Mouse (Mus musculus): ENCODE results near the gene Coro2b. TPM values are rescaled to one million over a fixed set of nuclear protein-coding genes. Genes with fewer than 3 reads are reported as not detected.

Gene Coro2b
- total RNA-seq, 4 experiments from 2014 or later, result 12.4 to 20.2 (median 18.2) TPM

DNA sequence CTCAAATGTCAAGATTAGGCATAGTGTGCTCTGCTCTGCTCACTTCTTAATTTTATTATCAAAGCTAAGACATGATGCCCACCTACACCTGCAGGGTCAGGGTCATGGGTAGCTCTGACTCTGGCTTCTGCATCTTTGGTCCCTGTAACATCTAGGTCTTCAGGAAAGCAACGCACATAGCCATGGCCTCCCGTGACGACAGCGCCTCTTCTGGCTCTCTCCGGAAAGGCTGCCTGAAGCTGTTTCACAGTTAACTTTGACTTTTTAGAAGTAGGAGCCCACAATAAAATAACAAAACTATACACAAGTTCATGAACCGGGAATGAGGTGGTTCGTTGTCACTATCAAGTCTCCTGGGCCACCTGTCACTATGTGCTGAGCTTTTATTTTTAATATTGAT, 99.4 kb downstream of the Coro2b start:
- no peak for DNase-seq

DNA sequence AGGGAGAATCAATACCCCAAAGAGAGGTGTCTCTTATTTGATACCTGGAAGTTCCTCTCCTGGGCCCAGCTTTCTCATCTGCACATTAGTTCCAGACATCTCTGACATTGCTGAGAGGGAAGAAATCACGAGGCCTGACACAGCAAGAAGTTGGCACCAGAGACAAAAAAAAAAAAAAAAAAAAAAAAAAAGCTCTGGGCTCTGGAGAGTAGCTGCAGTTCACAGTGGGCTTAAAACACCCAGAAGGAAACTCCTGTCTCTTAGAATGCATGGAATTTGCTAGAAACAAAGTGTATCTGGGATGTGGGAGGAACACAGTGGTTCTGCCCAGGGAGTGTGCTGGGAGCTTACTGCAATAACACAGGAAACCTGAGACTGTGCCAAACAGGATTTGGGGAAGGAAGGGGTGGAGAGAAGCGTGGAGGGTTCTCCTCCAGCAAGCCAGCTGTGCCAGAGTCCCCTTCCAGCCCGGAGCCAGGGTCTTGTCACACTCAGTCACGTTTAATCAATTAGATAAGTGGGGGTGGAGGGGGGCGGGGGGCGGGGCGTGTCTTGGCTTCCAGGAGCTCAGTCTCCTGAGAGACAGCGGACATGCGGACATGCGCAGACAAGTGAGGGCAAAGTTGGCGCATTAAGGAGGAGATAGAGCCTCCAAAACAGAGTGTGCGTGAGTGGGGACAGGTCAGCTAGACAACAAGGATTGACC, 101.1 kb downstream of the Coro2b start:
- DNase-seq, result peak; percentile 75

DNA sequence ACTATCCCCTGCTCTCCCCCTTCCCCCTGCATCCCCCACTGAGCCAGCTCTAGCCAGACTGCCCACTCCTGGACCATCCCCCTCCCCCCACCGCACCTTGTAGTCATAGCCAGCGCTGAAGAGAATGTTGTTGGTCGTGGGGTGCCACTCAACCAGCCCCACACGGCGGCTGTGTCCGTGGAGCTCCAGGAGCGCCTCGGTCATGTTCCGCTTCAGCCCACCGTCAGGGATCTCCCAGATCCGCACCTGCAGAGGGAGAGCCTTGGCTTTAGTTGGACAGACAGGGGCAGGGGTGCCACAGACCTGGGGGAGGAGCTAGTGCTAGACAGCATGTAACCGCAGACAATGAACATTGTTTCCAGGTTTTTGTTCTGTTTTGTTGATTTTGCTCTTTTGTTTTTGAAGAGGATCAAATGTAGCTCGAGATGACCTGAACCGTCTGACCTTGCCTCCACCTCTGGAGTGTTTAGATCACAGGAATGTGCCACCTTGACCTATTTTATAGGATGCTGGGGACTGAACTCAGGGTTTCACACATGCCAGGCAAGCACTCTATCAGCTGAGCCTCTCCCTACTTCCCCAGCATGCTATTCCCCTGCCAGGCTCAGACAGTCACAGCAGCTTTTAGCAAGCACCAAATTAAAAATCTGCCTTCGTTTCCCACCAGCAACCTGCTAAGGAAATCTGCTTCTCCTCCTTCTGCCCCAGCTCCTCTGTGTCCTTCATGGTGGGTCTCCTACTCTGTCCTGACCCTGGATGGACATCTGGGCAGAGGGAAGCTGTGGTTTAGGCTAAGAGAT, 104.4 kb downstream of the Coro2b start:
- no peak for DNase-seq

GRCm38 (mm10) chr9:62430741-62431140, 106.1 kb downstream of the Coro2b start:
- DNase-seq, result no peak

DNA sequence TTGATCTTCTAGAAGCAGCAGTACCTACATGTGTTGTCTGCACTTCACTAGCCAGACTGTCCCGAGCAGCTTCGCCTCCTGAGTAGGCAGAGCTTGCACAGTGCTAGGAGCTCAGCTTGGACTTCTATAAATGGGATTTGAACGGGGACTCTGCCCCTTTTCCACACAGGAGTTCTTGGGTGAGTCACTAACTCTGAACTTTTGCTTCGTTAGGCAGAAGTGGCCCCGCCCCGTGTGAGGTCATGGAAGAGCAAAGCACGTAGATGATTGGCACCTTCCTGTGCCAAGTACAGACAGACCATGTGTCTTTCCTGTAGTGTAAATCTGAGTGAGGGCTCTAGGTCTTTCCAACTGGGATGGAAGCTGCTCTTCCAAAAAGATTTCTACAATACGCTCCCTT, 109.8 kb downstream of the Coro2b start:
- DNase-seq, result no peak

DNA sequence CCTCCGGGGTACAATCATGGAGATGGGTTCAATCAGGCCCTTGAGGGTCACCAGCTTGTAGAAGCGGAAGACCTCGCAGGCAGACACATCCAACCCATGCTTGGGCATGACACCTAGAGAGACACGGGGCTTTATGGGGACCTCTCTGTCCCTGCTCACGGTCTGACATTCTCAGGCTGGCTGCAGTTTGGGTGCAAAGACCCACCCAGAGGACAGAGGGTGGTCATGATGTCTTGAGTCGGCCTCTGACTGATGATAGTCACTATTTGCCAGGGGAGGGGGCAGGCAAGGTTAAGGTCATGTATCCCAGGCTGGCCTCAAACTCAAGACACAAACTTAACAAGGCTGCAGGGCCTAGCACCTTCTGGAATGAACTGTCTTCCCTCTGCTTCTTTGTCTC, 110.3 kb downstream of the Coro2b start:
- DNase-seq, result no peak

GRCm38 (mm10) chr9:62426021-62426420, 110.8 kb downstream of the Coro2b start:
- no peak for DNase-seq

GRCm38 (mm10) chr9:62425265-62425664, 111.6 kb downstream of the Coro2b start:
- DNase-seq, result no peak

DNA sequence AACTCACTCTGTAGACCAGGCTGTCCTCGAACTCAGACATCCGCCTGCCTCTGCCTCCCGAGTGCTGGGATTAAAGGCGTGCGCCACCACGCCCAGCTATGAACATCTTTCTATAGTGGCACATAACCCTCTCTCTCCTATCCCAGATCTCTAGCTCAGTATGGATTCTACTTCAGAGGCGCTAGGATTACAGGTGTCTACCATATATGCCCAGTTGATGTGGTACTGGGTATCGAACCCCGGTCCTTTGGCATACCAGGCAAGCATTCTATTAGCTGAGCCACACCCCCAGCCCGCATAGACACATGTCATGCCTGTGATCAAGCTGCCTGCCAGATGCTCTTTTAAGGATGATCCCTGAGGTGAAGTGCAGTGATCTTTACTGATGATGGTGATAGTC, 113.0 kb downstream of the Coro2b start:
- DNase-seq, result no peak

DNA sequence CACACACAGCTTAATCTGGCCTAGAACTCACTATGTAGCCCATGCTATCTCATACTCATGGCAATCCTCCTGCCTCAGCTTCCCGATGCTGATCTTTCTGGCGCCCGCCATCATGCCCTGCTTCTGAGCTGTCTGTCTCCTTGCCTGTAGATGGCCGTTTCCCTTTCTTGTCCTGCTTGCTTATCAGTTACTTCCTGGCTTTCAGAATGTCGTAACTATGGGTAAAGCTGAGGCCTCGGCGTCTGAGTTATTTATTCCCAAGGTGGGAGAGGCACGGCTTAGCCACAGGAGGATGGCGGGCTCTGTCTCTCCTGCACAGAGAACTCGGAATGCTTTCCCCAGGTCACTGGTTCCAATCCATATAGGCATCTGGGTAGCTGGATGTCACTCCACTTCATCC, 113.9 kb downstream of the Coro2b start:
- no peak for DNase-seq

GRCm38 (mm10) chr9:62421911-62422310, 114.9 kb downstream of the Coro2b start:
- no peak for DNase-seq

GRCm38 (mm10) chr9:62421027-62421426, 115.8 kb downstream of the Coro2b start:
- DNase-seq, result peak; percentile 84

DNA sequence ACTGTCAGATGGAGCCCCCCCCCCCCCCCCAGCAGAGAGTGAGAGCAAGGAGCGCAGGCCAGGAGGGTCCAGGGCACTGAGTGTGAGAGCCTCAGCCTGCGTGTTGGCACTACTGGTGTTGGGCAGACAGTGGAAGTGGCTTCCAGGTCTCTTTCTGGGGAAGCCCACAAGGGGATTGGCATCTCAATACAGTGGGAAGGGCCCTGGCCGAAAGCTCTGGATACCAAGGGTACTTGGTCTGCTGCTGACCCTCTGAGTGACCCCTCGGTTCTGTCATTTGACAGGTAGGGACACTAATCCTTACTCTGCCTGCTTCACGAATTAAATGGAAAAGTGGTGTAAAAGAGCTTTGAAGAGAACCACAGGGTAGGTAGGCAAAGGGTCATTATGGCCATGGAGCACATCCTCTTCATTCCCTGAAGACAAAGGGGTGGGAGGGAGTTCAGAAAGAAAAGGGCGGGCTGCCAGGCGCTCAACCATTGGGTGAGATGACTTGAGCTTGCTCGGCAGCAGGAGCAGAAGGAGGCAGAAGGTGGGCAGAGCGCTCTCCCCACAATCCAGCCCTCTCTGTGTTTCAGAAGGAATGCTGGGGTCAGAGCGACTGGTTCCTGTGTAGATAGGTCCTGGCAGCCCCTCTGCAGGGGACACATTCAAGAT, 116.5 kb downstream of the Coro2b start:
- DNase-seq, result no peak

DNA sequence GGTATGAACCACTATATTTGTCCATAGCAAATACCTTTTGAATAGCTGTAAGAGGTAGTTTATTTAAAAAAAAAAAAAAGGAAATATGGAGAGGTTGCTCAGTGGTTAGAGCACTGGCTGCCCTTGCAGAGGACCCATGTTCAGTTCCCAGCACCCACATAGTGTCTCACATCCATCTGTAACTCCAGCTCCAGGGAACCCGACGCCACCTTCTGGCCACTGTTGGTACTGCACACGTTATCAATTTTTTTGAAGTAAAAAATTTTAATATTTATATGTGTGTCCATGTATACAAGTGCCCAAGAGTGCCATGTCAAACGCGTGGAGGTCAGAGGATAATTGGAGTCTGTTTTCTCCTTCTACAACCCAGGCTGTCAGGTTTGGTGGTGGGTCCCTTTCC, 118.1 kb downstream of the Coro2b start:
- DNase-seq, result no peak

- no peak for DNase-seq
Measured at GRCm38 (mm10) chr9:62407357-62408146, 129.3 kb downstream of the Coro2b start.

- DNase-seq, result no peak
Measured at GRCm38 (mm10) chr9:62406423-62407013, 130.3 kb downstream of the Coro2b start.

DNA sequence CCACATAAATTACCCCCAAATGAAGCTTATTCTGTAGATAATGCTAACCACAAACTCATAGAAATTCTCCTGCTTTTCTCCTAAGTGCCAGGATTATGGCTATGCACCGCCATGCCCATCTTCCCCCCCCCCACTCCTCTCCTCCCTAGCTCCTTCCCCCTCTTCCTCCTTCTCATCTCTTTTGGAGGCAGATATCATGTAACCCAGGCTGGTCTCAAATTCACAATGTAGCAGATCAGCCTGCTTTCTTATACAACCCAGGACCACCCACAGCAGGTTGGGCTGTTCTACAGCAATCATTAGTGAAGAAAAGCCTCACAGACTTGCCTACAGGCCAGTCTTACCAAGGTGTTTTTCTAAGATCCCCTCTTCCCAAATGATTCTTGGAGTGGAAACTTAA, 135.3 kb downstream of the Coro2b start:
- no peak for DNase-seq

- no peak for DNase-seq
Measured at GRCm38 (mm10) chr9:62400531-62401170, 136.2 kb downstream of the Coro2b start.

DNA sequence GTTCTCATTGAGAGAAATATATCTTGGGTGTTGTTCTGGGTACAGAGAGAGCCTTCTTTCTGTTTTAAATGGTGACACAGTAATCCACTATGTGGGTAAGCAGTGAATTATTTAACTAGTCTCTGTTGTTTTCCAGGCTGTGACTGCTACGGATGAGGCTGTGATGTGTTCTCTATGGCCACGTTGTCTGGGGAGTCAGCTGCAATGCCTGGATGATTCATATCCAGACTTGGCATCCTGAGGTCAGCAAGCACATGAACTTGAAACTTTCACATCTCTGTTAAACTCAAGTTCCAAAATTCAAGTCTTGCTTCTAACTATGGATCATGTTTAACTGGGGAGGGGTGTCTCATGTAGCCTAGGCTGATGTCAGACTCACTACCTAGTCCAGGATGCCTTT, 142.7 kb downstream of the Coro2b start:
- no peak for DNase-seq

GRCm38 (mm10) chr9:62393531-62393930, 143.3 kb downstream of the Coro2b start:
- DNase-seq, result no peak

DNA sequence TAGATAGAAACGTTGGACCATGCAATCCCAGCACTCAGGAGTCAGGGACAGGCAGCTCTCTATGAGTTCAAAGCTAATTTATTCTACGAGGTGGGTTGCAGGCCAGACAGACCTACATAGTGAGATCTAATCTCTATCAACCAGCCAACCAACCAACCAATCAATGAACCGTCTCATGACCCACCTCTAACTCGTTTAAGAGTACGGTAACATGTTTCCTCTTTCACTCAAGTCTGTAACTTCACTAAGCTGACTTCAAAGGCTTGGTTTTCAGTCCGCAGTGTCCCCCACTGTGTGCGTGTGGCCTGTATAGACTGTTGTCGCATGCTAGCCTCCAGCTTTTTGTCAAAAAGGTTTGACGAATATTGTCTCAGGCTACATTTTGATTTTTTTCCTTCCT, 147.1 kb downstream of the Coro2b start:
- DNase-seq, result no peak
